Mouse (Mus musculus) heart, postnatal 25 days (tissue): ENCODE measurements at regions not wholly inside any gene's neighbourhood (a gene's known extent, or its start where the extent isn't known, plus 50 kb on each side); places are given as distances from the start of the nearest gene placed in this dataset.

Source experiments
- DNase-seq: peaks from one replicate; pipeline ENCODE4 v3.0.0; 2022; ENCODE audit warnings: low spot score
- intact Hi-C: fragments of 180-260 bp; cut with DNase I; formaldehyde crosslinking; loops from one replicate; pipeline ENCODE4 v1.15.1; 2025

GRCm38 (mm10) chr9:50257162-50257561 lies 87.6 kb downstream of the Rpl10-ps3 start:
- intact Hi-C loops: no loop called here
- DNase-seq: no peak

DNA sequence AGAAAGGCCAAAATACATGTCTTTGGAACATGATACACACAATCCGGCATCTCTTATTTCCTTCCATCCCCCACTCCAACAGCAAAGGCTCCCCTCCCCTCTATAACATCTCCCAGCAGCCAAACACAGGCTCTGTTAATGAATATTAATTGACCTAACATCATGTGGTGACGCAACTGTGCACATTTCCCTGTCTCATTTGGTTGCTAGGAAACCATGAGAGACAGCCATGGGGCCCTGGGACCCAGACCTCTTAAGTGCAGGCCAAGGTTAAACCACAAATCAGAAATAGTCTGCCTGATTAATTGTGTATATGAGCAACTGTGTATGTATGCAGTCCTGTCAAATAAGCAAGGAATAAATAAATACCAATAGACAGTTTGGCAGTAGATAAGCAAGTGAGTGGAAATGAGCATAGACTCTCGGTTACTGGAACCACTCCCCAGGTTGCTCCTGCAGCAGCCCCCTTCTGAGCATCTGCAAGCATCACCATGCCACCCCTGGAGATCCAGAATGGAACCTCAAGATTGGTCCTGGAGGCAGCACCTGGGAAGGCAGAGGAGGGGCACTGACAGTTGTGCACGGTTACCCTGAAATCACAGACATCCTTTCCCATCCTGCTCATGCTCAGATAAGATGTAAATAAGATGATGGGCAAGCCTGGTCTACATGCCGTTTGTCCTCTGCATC lies 99.6 kb downstream of the Rpl10-ps3 start:
- intact Hi-C loops: no loop called here
- DNase-seq: no peak

DNA sequence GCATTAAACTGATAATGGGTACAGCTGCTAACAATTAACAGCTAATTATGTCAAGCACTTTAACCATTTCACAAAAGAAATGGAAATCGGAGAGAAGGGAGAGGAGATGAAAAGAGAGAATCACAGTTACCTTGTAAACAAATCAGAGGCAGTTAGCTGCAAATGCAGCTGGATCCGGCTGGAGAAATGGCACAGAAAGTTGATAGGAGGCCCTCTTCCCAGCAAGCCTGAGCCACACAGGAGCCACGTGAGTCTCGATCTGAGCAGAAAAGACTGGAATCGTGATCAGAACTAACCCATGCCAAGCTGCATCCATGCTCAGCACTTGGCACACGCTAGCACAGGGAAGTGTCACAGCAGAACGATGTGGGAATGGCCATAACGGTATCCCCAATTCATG lies 103.8 kb downstream of the Rpl10-ps3 start:
- intact Hi-C loops: no loop called here
- no peak for DNase-seq

DNA sequence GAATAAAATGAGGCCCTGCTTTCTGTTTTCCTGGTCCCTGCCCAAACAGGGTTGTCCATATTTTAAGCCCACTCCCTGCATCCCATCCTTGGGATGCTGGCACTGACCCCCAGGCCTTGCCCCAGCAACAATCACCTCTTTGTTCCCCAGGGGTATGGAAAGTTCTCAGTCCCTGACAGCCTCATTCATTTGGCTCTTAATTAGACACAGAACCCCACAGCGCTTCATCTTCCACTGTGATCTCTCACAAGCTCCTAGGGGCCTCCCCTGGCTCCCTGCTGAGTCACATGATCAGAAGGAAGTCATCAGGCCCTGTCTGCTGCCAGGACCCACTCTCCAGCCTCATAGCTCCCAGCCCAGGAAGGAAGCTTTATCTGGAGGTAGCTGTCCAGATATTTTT lies 108.9 kb downstream of the Rpl10-ps3 start:
- intact Hi-C loops: no loop called here
- no peak for DNase-seq

DNA sequence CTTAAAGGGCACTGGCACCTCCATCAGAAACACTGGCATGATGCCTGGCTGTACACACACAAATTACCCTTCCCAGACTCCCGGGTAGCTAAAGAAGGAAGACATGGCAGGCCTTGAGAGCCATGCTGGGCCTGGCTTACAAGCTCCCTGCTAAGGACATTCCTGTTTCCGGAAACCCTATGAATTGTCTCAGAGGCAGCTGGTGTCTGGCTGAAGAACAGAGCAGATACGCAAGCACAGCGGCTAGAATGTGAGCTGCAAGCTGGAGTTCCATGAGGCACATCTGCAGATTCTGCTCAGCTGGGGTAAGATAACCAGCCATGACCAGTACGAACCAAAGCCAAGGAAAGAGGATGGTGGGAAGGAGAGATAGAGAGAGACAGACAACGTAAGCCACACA lies 110.1 kb downstream of the Rpl10-ps3 start:
- DNase-seq: no peak
- intact Hi-C loops: no loop called here

- intact Hi-C loops: no loop called here
- no peak for DNase-seq
Observed at GRCm38 (mm10) chr9:50232958-50233510, 111.7 kb downstream of the Rpl10-ps3 start.

DNA sequence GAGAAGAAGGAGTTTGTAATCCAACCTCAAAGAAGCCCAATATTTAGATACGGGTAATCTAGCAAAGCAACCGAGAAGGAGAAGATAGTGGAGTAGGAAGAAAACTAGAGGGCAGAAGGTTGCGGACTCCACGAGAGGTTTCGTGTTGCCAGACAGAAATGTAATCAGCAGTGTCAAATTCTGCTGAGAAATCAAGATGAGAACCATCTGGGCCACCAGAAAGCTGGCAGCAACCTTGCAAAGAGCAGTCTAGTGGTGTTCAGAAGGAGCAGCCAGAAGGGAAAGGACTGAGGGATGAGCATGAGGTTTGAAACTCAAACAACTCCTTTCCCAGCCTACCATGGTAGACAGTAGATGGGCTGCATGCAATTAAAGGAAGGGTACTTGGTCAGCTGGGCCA lies 134.3 kb downstream of the Rpl10-ps3 start:
- DNase-seq: no peak
- intact Hi-C loops: no loop called here

DNA sequence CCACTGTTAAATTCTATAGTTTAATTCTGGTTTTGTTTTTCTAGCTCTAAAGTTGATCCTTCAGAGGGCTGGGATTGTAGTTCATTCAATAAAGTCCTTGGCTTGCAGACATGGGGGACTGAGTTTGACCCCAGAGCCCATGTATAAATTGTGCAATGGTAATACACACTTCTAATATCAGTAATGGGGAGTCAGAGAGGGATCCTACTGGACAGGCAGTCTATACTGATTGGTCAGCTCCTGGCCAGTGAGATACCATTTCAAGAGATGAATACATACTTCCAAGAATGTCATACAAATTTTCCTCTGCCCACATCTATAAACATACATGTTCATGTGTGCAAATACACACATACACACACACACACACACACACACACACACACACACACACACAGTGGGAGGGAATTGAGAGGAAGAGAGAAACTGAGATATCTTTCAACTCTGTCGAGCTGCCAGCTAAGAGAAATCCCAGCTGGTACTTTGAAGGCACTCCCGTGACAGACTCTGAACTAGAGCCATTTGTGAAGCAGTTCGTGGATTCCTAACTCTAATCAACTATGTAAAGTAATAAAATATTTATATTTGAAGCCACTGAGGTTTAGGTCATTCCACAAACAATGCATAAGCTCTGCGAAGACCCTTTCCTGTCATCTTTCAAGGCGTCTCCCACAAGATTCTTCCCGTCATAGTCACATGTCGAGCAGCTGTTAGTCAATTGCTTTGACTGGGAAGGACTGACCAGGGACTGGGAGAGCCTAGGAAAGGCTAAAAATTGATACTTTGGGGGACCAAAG lies 145.1 kb downstream of the Rpl10-ps3 start:
- intact Hi-C loops: no loop called here
- DNase-seq: no peak

DNA sequence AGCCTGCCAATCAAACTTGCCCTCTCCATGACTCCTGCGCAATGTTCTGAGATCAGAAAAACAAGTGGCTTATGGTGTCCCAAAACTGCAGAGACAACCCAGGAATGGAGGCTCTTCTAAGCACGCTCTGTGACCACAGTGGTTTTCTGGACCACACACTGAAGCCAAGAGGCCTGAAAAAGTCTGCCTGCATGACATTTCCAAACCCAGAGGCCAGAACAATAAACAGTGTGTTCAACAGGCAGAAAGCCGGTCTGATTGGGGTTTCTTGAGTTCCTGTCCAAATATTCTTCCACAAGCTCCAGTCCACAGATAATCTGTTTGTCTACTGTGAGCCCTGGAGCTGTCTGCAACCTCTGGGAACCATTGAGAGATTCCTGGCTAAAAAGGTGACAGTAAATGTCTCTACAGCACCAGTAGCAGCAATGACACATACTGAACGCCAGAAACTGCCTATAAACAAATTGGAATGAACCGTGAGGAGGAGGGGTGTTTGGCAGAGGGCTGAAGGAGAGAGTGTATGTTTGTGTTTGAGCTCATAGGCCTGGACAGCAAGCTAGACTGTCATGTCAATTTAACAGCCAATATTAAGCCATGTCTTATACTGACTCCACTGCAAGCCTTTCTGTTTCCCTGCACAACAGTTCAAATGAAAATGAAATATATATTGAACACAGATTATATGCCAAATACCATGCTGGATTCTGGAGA lies 152.2 kb downstream of the Rpl10-ps3 start:
- peak; percentile 9 for DNase-seq
- intact Hi-C loops: no loop called here

DNA sequence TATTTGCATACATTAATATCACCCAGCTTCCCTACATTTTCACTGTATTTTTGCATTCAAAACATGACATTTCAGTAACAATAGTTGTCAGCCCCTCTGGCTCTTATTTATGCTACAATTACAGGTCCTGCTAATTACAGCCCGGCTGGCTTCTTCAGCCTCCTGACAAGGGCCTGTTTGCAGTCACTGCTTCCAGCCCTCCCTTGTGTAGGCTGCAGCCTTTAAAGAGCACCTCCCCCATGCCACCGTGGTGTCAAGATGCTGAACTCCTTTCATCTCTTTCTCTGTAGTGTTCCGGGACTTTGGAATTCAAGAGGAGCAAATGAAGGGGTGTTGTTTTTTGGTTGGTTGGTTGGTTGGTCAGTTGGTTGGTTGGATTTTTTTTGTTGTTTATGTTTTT lies 153.6 kb downstream of the Rpl10-ps3 start:
- intact Hi-C loops: no loop called here
- DNase-seq: no peak

DNA sequence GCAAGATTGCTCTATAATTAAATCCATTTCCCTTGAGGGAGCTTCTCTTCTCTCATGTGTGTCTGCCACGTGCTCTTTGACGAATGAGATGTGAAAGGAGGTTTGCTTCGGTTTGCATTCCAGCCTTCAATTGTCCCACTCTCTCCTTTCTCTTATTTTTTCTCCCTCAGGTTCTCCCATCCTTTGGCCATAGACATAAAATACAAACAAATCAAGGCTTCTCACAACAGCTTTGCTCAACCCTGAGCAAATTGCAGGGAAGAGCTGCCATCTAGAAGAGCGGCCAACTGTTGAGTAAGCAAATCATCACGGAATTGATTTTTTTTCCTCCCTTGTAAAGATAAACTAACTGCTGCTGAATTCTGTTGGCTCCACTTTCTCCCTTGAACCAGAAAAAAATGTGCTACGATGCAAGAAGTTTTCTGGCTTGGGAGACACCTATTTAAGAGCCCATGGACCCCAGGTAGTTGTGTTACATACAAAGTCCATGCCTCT lies 156.1 kb downstream of the Rpl10-ps3 start:
- intact Hi-C loops: no loop called here
- DNase-seq: no peak

DNA sequence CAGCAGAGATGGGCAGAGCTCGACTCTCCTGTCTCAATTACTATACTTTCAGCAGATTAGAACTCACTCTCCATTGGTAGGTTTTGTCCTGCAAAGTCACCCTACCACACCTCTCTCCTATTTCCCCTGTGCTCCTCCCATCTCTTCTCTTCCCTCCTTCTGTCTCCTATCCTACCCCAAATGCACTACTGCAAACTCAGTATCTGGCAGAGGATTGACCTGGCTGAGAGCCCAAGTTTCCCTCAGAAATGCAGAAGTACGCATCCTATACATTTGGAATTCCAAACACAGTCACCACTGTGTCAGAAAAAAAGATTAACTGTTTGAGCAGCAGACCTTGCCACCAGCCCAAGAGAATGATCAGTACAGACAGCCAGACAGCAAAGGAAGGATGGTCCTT lies 163.4 kb downstream of the Rpl10-ps3 start:
- intact Hi-C loops: no loop called here
- DNase-seq: no peak

GRCm38 (mm10) chr9:50176131-50176530 lies 168.6 kb downstream of the Rpl10-ps3 start:
- intact Hi-C loops: loop anchor here (10.0 kb wide), 1 partner anchor 1091 kb away; the partner anchor contains the start of gene Tmprss5
- DNase-seq: no peak

DNA sequence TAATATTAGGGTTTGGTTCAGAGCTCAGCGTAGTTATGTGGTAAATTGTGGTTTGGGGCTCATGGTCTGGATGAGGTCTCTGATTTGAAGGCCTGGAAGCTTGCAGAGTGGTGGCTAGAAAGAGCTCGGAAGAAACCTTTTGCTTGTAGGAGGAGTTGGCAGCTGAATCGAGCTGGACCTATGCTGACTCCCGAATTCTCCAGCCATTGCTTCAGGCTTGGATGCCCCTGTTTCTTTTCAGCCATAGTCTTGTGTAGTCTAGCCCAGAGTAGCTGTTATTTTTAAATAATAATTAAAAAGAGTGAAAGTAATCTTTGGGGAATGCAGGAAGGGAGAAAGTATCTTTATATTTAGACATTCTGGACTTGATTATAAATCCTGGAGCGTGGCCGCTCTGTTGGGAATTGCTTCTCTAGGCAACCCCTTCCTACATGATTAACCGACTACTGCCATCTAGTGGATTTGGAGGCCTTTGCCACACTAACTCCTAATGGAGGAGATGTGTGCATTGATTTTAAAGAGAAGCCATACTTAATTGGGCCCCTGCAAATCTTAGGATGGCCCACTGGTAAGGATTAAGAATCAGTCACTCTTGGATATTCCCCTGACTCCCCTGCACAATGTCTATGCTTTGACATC lies 172.8 kb downstream of the Rpl10-ps3 start:
- peak; percentile 16 for DNase-seq
- intact Hi-C loops: loop anchor here (1.0 to 10.0 kb wide), 3 partner anchors 555 to 1087 kb away; partner anchors contain the start of gene Tmprss5

DNA sequence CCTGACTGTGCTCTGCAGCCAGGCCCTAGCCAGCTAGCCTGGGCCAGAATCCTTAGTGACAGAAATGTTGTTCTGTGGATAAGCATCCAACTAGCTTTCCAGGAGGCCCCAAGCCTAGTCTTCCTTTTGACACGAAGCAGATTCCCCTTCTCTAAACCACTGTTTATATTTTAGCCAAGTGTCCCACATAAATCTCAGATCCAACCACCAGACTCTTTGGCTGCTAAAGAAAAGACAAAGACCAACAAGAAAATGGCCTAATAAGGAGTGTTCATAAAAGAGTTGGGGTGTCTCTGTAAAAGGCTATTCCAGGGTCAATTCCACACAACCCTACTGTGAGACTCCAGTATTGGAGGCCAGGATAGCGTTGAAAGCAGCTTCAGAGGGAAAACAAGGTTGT lies 173.6 kb downstream of the Rpl10-ps3 start:
- no peak for DNase-seq
- intact Hi-C loops: loop anchor here (10.0 kb wide), 1 partner anchor 1086 kb away; the partner anchor contains the start of gene Tmprss5

GRCm38 (mm10) chr9:50170637-50171036 lies 174.1 kb downstream of the Rpl10-ps3 start:
- DNase-seq: no peak
- intact Hi-C loops: loop anchor here (10.0 kb wide), 1 partner anchor 1086 kb away; the partner anchor contains the start of gene Tmprss5

DNA sequence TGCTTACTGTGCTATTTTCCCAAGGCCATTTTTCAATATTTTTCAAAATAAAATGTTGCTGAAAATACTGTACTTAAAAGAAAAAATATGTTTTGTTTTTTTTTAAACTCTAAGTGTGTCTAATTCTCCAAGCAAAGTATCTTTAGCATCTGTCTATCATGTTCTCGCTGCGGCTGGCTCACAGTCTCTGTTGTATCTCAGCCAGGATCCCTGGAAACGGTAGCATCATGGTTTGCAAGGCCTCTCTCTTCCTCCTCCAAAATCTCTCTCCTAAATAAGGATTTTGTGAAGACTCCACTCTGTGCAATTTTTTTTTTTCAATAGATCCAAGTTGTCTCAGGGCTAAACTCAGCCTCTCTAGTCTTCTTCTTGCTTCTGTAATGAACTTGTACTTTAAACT lies 190.2 kb downstream of the Rpl10-ps3 start:
- DNase-seq: no peak
- intact Hi-C loops: no loop called here

GRCm38 (mm10) chr9:50150091-50150490 lies 194.7 kb downstream of the Rpl10-ps3 start:
- intact Hi-C loops: no loop called here
- DNase-seq: no peak

DNA sequence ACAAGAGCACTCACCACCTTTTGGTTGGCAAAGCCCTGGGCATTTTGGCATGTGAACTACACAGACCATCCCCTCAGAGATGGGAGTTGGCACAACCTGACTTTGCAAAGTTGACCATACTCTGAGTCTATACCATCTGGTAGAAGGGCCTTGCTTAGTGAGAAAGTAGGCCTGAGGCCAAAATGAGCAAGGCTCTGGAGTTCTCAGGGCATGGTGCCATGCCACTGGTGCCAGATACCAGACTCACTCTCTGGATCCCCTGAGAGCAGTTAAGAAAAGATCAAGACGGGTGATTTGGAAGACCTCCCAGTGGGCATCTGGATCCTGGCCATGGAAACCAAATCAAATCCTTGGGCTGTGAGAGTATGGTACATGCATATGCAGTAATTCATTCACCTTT lies 202.0 kb downstream of the Rpl10-ps3 start:
- DNase-seq: no peak
- intact Hi-C loops: no loop called here

DNA sequence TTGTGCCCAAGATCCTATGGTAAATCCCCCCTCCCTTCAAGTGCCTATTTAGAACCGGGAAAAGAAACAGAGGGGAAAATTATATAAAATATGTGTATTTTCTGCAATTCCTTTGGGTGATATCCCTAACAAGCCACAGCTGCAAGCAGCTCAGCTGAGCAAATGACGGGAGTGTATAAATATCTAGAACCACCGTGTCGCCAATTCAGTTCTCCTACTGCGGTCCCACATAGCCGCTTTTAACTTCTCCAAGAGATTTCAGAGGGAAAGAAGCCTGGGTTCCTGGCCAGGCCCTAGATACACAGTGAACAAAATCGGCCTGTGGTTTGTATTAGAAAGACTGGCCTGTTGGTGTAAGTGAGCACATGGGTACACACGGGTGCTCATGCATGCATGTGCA lies 202.7 kb downstream of the Rpl10-ps3 start:
- intact Hi-C loops: no loop called here
- DNase-seq: no peak
